Mouse (Mus musculus): ENCODE measurements around the gene Ccdc153.

DNA sequence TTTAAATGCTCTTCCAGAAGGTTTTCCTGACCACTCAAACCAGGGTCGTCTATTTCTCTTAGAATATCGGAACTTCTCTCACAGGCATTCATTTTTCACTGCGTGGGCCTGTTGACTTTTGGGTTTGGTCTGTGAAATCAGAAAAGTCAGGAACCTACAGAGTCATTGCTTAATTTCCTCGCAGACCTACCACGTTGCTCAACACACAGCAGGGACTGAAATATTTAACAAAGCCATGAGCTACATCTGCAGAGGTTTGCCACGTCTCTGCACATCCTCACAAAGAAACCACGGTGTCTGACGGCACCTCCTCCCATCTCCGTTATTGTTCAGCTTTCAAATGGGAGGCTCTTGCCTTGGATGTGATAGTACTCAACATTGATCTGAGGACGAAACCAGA, 18.5 kb downstream of the Ccdc153 start:
- TF ChIP-seq EP300 (IDR thresholded peaks at IDR 0.05; ENCODE audit: insufficient read depth, low read depth, low read length), result no peak
- no peak for TF ChIP-seq POLR2A (IDR thresholded peaks at IDR 0.05; ENCODE audit: insufficient read depth, low read length)
